Mouse (Mus musculus) forebrain, embryonic 11.5 days (tissue): ENCODE results near the gene Chaf1b. TPM values are rescaled to one million over a fixed set of nuclear protein-coding genes. Genes with fewer than 3 reads are reported as not detected.

Source experiments
- polyA plus RNA-seq: library from polyadenylated mRNA; unstranded; fragments of >200 nt; fragmentation: Nextera tagmentation; extraction: Ambion mirVana; gene quantifications from 2 replicates; pipeline ENCODE4 v1.2.1, GENCODE M21; 2014

Chaf1b gene
- polyA plus RNA-seq, 1 experiment from 2014 or later = 119 TPM

Other genes with a start within 250 kb of the Chaf1b start
- 0.59 TPM in 1 of 2 replicates, not detected in the other for gene Cbr3, start 200.7 kb upstream of the Chaf1b start, polyA plus RNA-seq
- gene Dop1b, start 172.0 kb upstream of the Chaf1b start, polyA plus RNA-seq = 11.5 and 15.5 TPM in 2 replicates
- gene Morc3, start 51.8 kb upstream of the Chaf1b start, polyA plus RNA-seq = 33.7 and 36.0 TPM in 2 replicates
- not detected in 2 replicates for gene Cldn14, start 124.9 kb downstream of the Chaf1b start, polyA plus RNA-seq
- 1.2 and 1.3 TPM in 2 replicates for gene Sim2, start 201.0 kb downstream of the Chaf1b start, polyA plus RNA-seq